Mouse (Mus musculus) monocyte, adult 5-6 weeks (primary cell): Measurements from ENCODE around the gene Cd69. TPM values are rescaled to one million over a fixed set of nuclear protein-coding genes. Genes with fewer than 3 reads are reported as not detected.

Experiments used
- ATAC-seq: fragments of 153-309, 156-312 bp; replicated peaks from 2 replicates; pipeline ENCODE4 v1.8.0; 2017; ENCODE audit warnings: mild to moderate bottlenecking; ENCODE audit not compliant: low TSS enrichment, insufficient number of reproducible peaks, severe bottlenecking, poor library complexity, low FRiP score
- total RNA-seq: library from RNA; stranded (forward); fragments of 200-1000, 200-491, 200-594 nt; gene quantifications from 3 replicates; pipeline ENCODE4 v1.2.3, GENCODE M21; 2017

Gene Cd69
- total RNA-seq, 1 experiment from 2014 or later, result 301 TPM

DNA sequence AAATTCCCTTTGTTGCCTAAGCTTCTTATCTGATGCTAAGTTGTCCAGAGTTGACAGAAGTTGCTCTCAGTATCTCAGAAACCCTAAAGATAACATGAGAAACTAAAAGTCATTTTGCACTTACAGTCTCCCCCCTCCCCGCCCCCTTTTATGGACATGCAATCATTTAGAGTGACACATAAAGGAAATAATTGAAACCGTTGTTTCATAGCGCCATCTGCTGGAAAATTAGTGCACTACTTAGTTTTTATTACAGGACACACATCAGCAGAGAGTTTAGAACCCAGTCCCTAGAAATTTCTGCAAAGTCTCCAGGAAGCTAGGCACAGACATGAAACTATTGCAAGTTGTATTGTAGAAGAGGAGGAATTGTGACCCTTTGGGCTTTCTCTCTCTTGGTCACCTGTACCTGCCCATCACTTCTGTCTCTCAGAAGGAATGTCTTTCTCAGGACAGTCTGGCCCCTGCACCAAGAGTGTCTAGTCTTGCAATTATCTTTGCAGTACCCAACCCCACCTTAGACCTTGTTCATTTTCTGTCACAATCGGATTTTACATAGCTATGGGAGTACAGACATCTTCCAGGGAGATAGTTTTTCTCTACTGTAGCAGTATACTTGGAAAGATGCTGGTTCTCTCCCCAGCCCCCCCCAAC is 20.2 kb downstream of the Cd69 start:
- ATAC-seq, result peak; percentile 47

GRCm38 (mm10) chr6:129254314-129254713 is 20.9 kb downstream of the Cd69 start:
- no peak for ATAC-seq

DNA sequence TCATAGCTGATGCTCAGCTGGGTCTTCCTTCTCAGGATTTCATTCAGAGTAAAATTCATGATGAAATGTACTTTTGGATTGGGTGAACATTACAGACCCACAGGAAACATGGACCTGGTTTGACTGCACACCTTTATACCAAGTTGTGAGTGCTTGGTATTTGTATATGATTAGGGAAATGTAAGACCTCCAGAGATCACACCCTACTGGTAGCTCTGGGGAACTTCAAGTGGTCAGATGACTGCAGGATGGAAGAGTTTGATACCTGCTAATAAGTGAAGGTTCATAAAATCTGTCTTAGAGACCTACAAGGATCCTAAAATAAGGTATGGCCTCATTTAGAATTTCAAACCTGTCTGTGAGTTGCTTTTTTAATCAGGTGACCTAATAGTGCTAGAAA is 27.0 kb downstream of the Cd69 start:
- ATAC-seq, result peak; percentile 69; the same call in 1 of the 2 replicates

- ATAC-seq, result no peak
These were observed 28.2 kb downstream of the Cd69 start for GRCm38 (mm10) chr6:129246992-129247391.

- no peak for ATAC-seq
These were observed 29.4 kb downstream of the Cd69 start for GRCm38 (mm10) chr6:129245793-129246192.

DNA sequence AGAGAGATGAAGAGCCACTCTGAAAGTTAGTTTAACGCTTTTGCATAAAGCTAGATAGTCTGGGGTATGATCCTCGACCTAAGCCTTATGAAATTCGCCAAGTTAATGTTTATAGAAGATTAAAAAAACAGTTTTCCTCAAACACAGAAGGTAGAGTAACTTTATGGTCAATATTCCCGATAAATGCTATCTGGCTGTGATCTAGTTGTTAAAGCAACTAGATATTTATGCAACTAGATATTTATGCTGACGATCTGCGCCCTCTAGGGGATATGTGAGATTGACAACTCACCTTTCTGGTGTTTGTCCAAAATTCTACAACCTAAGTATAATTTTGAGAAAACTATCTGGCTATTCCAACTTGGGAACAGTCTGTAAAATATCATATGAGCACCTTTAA is 33.3 kb downstream of the Cd69 start:
- ATAC-seq, result no peak

- ATAC-seq, result no peak
These were observed 33.8 kb downstream of the Cd69 start for GRCm38 (mm10) chr6:129241471-129241870.

- ATAC-seq, result no peak
These were observed 35.5 kb downstream of the Cd69 start for GRCm38 (mm10) chr6:129239564-129240248.

DNA sequence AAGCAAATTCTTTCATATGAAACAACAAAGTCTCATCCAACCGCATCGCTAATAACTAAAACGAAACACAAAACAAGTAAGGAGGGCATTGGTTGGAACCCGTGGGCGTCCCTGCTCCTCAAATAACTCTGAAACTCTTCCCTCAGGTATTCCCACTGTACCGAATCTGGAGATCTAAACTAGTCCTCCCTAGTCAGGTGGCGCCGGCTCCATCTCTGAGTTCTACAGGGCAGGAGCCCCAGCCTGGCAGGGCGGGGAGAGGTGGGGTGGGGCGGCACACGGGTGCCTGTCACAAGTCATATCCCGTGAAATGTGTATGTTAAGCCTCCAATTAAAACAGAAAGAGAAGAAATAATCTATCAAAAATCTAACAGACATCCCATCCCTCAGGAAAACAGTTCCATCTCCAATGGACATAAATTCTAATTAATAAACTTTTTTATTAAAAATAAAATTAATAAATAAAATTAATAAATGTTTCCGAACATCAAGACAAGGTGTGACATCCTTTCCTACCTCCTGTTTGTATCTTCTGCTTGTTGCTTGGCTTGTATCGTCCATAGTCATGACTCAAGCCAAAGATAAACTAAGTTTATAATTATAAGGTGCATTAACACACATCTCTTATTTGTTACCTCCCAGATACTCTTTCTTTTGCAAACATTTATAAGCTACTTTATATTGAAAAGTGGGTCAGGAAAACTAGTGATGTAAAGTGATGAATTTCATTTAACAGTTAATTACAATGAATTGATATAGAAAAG is 36.8 kb downstream of the Cd69 start:
- peak; percentile 0; the same call in 1 of the 2 replicates for ATAC-seq

DNA sequence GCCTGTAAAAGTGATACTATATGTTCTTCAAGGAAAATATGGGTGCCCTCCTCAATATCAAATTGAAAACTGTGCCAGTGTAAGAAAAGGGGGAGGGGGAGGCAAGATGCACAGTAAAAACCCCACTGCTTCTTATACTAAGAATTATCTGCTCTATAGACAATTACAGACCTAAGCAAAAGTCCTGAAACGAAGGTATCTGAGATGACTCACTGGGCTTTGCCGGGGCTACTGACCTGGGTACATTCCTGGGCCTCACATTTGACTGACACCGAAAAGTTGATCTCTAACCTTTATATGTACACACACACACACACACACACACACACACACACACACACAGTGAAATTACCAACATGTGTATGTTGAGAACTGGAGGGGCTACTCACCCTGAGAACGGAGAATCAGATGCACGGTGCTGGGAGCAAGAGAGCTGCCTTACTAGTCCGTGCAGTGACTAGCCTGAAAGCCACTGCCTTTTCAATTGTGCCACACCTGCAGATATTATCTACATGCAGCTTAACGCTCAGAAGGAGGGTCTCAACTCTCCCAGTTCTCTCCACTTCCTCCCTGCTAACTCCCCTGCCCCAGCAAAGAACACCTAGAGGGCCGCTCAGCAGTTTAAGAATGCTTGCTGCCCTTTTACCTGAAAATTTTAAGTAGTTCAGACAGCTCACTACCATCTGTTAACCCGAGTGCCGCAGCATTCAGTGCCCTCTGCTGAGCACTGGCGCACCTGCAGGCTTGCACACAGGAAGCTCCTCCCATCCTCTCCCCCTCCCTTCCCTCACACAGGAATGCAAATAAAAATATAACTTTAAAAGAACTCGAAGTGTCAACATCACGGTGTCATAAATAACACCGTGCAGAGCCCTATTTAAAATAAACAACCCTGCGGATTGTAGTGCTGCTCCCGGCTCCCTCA is 37.6 kb downstream of the Cd69 start:
- ATAC-seq, result peak; percentile 67

GRCm38 (mm10) chr6:129236652-129237342 is 38.4 kb downstream of the Cd69 start:
- no peak for ATAC-seq

DNA sequence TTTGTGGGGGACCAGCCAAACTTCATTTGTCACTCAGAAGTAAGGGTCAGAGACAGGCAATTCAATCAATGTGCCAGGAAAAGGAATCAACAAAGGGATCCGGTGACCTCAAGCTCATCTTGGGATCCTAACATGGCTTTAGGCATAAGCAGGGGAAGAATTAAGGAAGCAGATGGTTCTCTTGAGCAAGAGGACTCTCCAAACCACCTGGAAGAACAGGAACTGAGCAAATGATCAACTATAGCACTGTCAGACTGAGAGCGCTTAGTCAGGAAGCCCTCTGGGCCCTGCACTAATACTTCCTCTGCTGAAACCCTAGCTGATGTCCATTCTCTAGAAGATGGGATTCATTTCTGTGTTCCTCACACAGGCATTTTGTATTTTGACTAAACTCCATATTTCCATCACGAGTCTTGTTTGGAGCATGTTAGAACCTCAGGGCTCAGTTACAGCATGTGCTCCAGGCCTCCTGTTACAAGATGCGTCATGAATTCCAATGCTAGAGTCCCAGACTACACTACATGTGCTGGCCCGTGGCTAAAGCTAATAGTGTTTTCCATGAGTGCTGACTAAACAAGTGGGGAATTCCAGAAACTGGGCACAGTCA is 39.3 kb downstream of the Cd69 start:
- ATAC-seq, result peak; percentile 38

DNA sequence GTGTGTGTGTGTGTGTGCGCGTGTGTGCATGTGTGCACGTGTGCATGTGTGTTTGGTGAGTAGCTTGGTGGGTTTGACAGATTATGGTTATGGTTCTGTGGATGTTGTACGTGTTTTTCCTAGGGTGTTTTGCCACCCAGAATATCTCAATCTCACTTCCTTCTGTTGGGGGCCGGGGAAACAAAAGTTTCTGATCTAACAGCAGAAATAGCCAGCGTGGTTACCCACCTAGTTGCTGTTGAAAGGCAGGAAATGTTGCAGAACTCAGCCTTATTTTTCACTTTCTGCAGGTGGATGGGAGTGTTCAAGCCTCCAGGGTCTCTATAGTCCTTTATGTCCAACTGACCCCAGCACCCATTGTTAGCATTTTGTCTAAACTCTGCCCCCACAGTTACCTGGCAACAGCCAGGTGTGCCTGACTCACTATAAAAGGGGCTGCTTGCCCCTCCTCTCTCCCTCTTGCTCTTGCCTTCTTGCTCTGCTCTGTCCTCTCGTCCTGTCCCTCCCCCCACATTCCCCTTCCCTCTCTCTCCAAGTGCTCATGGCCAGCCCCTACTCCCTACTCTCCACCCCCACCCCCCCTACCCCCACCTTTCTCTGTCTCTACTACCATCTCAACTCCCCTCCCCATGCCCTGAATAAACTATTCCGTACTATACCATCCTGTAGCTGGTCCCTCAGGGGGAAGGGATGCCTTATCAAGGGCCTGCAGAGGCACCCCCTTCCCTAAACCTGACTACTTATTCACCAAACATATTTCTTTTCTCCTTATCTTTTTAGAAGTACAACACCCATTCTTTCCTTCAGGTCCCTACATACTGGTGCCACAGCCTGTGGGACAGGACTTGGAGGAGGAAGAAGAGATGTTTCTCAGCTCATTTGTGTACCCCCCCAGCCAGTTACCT is 40.5 kb downstream of the Cd69 start:
- no peak for ATAC-seq

DNA sequence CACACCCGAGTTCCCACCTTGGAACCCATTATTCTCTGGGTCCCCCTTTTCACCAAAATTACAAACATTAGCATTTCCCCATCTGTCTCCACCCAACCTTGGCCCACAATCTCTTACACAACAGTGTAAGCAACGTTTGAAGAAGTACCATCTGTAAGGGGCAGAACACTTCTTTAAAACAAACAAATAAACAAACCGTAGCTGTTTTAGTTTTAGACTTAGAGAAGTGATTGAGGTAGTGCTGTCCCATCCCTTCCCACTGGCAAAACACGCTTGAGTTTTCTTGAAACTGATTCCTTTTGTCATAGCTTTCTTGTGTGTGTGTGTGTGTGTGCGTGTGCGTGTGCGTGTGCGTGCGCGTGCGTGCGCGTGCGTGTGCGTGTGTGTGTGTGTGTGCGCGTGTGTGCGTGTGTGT is 41.3 kb downstream of the Cd69 start:
- ATAC-seq, result peak; percentile 38

DNA sequence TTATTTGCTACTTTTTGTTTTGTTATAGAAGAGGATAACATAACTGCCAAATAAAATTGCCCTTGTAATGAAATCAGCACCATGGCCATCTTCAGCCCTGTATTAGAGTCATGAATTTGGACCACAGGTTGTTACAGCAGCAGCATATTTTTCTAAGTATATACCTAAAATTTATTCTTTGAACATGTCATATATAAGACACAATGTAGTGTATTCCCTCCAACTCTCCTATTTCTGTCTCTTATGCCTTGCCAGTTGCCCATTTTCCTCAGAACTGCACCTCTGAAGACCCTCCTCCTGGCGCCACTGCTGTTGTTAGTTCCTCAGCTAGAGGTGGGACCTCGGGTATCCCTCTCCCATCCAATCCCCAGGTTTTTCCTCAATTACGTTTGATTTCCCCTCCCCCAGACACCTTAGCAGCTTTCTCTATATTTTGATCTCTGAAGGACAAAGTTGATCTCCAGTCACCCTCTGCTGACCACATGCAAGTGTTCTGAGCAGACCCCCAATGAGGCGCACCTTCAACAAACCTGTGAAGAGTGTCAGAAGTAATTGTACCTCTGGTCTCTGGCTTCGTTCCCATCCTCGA is 41.8 kb downstream of the Cd69 start:
- ATAC-seq, result no peak

DNA sequence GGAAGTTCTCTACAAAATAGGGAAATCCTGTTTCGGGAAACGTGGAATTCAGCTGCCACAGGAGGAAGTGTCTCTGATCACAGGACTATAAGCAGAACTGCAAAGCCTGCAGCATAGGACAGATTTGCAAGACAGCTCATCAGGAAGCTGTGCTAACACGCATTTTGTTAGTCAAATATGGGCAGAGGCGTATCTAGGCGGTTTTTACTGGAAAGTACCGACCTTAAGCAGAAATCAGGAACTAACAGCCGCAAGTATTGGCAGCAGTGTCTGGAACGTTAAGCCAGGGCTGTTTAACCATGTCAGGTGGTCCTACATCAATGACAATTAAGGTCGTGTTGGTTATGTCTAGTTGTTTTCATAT is 42.4 kb downstream of the Cd69 start:
- peak; percentile 67 for ATAC-seq
